Mouse (Mus musculus) G1E (cell line): ENCODE measurements at regions not wholly inside any gene's neighbourhood (a gene's known extent, or its start where the extent isn't known, plus 50 kb on each side); places are given as distances from the start of the nearest gene placed in this dataset.

ENCODE experiments used
- CTCF ChIP-seq: IDR thresholded peaks from 2 replicates; pipeline ENCODE4 v1.5.1; 2012; ENCODE audit warnings: low read depth, low read length, inconsistent platforms, mixed read lengths
- GATA1 ChIP-seq: IDR thresholded peaks from 2 replicates; pipeline ENCODE4 v1.6.1; 2012; ENCODE audit warnings: borderline replicate concordance, low read length, inconsistent platforms, mixed read lengths
- POLR2AphosphoS5 ChIP-seq: IDR thresholded peaks from 2 replicates; pipeline ENCODE4 v1.6.1; 2012; ENCODE audit warnings: low read depth, low read length, inconsistent platforms; ENCODE audit not compliant: insufficient replicate concordance

- no peak for TF ChIP-seq CTCF
- TF ChIP-seq GATA1 = no peak
- TF ChIP-seq POLR2AphosphoS5 = no peak
Measured at GRCm38 (mm10) chr10:96826234-96826788, 209.5 kb downstream of the Btg1 start.
